ENCODE assay signal across 7 mouse cellular contexts in genomic region chr6:83439781-83440180, GRCm38 (mm10). TPM values are rescaled to one million over a fixed set of nuclear protein-coding genes. Genes with fewer than 3 reads are reported as not detected.
A peak's percentile ranks its signal among the peaks of the same experiment; 100 is the strongest.
DNase-seq lines count a peak whose midpoint lies in the region; ATAC-seq and TF ChIP-seq lines count a peak whose summit lies in the region.

No protein-coding gene starts in this region.

- peak overlapping the region; percentile 84 for H3K4me3 ChIP-seq in embryonic fibroblast, embryonic 13.5 days (ENCODE audit: insufficient read depth, low read length)
- H3K4me3 ChIP-seq in intestine, embryonic 16.5 days (ENCODE audit: low read length), result peak overlapping the region; percentile 84; the same call in 1 of the 2 replicates
- peak overlapping the region; percentile 78 for H3K4me3 ChIP-seq in midbrain, embryonic 10.5 days

- WGBS in intestine, embryonic 16.5 days, result 61% methylated on average over 5 of the region's 5 CpGs
- WGBS in midbrain, embryonic 10.5 days, result 74% methylated on average over 5 of the region's 5 CpGs

- no peak for TF ChIP-seq POLR2A in embryonic fibroblast, embryonic 13.5 days (IDR thresholded peaks at IDR 0.05; ENCODE audit: low read depth, low read length)

- 0 out of 2 replicates have a peak, but pooled peaks cover 8% of the 10 kb centered on the region for H3K36me3 ChIP-seq in intestine, embryonic 16.5 days (ENCODE audit: control insufficient read depth, insufficient read depth, low read length)
- H3K36me3 ChIP-seq in midbrain, embryonic 10.5 days, result peaks cover 56% of the 10 kb centered on the region

- H3K27ac ChIP-seq in embryonic fibroblast, embryonic 13.5 days (ENCODE audit: insufficient read depth, low read length), result peak overlapping the region; percentile 82
- no peak overlapping the region for H3K27ac ChIP-seq in intestine, embryonic 16.5 days (ENCODE audit: low read length)
- H3K27ac ChIP-seq in midbrain, embryonic 10.5 days (replicated peaks), result peak overlapping the region; percentile 97

- DNase-seq in right cerebral cortex, adult 18-20 months, result peak; percentile 68
- no peak for DNase-seq in right cerebral cortex, postnatal 25 days
- DNase-seq in midbrain, embryonic 10.5 days (ENCODE audit: low spot score), result no peak
- no peak for DNase-seq in adipocyte (ENCODE audit: low spot score)
- DNase-seq in urinary bladder, adult 18-20 months (ENCODE audit: low spot score in 2 of 2), result no peak

- no peaks in the 10 kb centered on the region for H3K27me3 ChIP-seq in intestine, embryonic 16.5 days (replicated peaks; ENCODE audit: control insufficient read depth, insufficient read depth, low read length)
- no peaks in the 10 kb centered on the region for H3K27me3 ChIP-seq in midbrain, embryonic 10.5 days (ENCODE audit: low read depth, poor library complexity, severe bottlenecking)

- no peaks in the 10 kb centered on the region for H3K9me3 ChIP-seq in intestine, embryonic 16.5 days (ENCODE audit: control insufficient read depth, low read length)
- no peaks in the 10 kb centered on the region for H3K9me3 ChIP-seq in midbrain, embryonic 10.5 days (replicated peaks)

- peak overlapping the region; percentile 86 for H3K4me2 ChIP-seq in intestine, embryonic 16.5 days (ENCODE audit: low read depth, low read length)

- no peak for ATAC-seq in intestine, embryonic 16.5 days

- no peak for TF ChIP-seq CTCF in embryonic fibroblast, embryonic 13.5 days (IDR thresholded peaks at IDR 0.05; ENCODE audit: borderline replicate concordance, insufficient read depth, low read length)

- H3K9ac ChIP-seq in intestine, embryonic 16.5 days (ENCODE audit: low read depth, low read length), result peak overlapping the region; percentile 85

- H3K4me1 ChIP-seq in embryonic fibroblast, embryonic 13.5 days (ENCODE audit: control insufficient read depth, insufficient read depth, low read length), result peaks cover 23% of the 10 kb centered on the region
- peaks cover 70% of the 10 kb centered on the region for H3K4me1 ChIP-seq in intestine, embryonic 16.5 days (ENCODE audit: control insufficient read depth, insufficient read depth, low read length)
- H3K4me1 ChIP-seq in midbrain, embryonic 10.5 days, result peaks cover 100% of the 10 kb centered on the region

RNA-seq across cellular contexts. Expression of gene Tet3, which starts 19.1 kb away (rescaled TPM):
- polyA plus RNA-seq in embryonic fibroblast, embryonic 13.5 days (2011; ENCODE audit: insufficient read length, low read depth, missing spikeins), result 13.8 and 18.6 TPM in 2 replicates
- 40.1 and 43.5 TPM in 2 replicates for polyA plus RNA-seq in intestine, embryonic 16.5 days (2015; fragmentation: Nextera tagmentation; extraction: Ambion mirVana)
- 45.1 and 51.0 TPM in 2 replicates for polyA plus RNA-seq in midbrain, embryonic 10.5 days (2016; fragmentation: Nextera tagmentation; extraction: Ambion mirVana)
